Mouse (Mus musculus) ES-E14 (cell line): ENCODE results near the gene AI467606.

Experiments
- MAFK ChIP-seq: IDR thresholded peaks from 2 replicates; pipeline ENCODE4 v1.6.1; 2014; ENCODE audit warnings: mild to moderate bottlenecking, low read depth, low read length, inconsistent platforms; ENCODE audit not compliant: insufficient read depth
- ZC3H11A ChIP-seq: IDR thresholded peaks from 2 replicates; pipeline ENCODE4 v1.6.1; 2012; ENCODE audit warnings: low read depth, mild to moderate bottlenecking, inconsistent platforms, low read length, borderline replicate concordance

DNA sequence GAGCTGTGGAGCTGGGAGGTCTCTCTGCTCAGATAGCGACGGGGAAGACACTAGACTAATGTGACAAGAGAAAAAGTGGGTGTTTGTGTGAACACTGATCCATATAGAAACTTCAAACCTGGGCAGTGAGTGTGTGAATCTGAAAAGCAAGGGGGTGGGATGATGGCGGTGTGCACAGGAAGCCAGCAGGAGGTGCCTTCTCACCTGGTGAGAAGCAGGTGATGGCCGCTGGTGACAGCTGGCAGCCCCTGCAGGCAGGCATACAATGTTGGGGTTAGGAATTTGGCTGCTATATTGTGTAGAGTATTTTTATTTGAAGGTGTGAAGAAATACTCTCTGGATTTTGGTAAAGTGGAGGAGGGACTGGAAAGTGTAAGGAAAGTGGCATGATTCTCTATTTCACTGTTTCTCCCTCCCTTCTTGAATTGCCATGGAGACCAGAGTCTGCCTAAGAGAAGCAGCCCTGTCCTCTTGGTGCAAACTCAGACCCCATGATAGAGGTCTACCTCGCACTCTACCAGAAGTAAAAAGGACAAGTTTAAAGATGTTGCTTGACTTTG is 36.1 kb upstream of the AI467606 start:
- TF ChIP-seq MAFK: no peak
- TF ChIP-seq ZC3H11A: no peak
